In the genomic region with DNA sequence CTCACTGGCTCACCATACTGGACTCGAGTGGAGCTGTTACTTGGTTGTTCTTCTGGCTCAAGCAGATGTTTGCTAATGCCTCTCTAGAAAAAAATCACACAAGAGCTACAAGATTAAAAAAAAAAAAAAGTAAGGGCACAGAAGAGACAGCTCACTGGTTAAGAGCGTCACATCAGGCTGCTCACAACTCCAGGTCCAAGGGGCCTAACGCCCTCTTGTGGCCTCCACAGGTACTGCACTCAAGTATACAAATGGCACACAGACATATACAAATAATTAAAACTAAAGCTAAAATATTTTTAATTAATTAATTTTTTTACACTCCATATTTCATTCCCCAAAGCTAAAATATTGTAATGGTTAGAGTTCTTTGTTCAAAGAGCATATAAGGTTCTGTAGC, we compare ENCODE assay signal across 15 mouse cellular contexts. TPM values are rescaled to one million over a fixed set of nuclear protein-coding genes. Genes with fewer than 3 reads are reported as not detected.
DNase-seq lines count a peak whose midpoint lies in the region; ATAC-seq and TF ChIP-seq lines count a peak whose summit lies in the region.
"Had no signal": no experiment of that assay in that cellular context is flagged by ENCODE, and none has a peak within 500 bp of the region (broad histone marks: within the 10 kb centered on the region; RNA-seq: fewer than 3 reads in every experiment).

No protein-coding gene starts in this region.

- H3K4me3 ChIP-seq in gastrocnemius, adult 2 months = no peak overlapping the region
- H3K4me3 ChIP-seq in lung, postnatal 0 days (ENCODE audit: low read depth, low read length) = no peak overlapping the region
- no peak overlapping the region for H3K4me3 ChIP-seq in ES-E14 (ENCODE audit: insufficient read depth in 1 of 2, low read depth in 1 of 2, low read length in 2 of 2, poor library complexity in 1 of 2, severe bottlenecking in 1 of 2)
- H3K4me3 ChIP-seq: embryonic facial prominence, embryonic 13.5 days; liver, embryonic 13.5 days; midbrain, embryonic 12.5 days had no signal

- H3K27me3 ChIP-seq in lung, postnatal 0 days (replicated peaks; ENCODE audit: insufficient read depth, low read length) = no peaks in the 10 kb centered on the region
- H3K27me3 ChIP-seq: embryonic facial prominence, embryonic 13.5 days had no signal

- no peak for ATAC-seq in lung, postnatal 0 days

- H3K9me3 ChIP-seq in lung, postnatal 0 days (ENCODE audit: low read length) = no peaks in the 10 kb centered on the region
- no peaks in the 10 kb centered on the region for H3K9me3 ChIP-seq in ES-E14 (ENCODE audit: control insufficient read depth, insufficient read depth, low read depth, low read length)
- H3K9me3 ChIP-seq: liver, embryonic 13.5 days; midbrain, embryonic 12.5 days had no signal

- intact Hi-C loops in gastrocnemius, adult 2 months (cut with DNase I) = no loop called here

- no peaks in the 10 kb centered on the region for H3K4me1 ChIP-seq in lung, postnatal 0 days (ENCODE audit: insufficient read depth, low read depth, low read length)
- peaks cover 3 to 5% of the 10 kb centered on the region in 2 experiments; a peak in 2 of 4 replicates for H3K4me1 ChIP-seq in ES-E14 (ENCODE audit: control insufficient read depth in 2 of 2, insufficient read depth in 2 of 2, low read length in 2 of 2, poor library complexity in 1 of 2)

- DNase-seq in gastrocnemius, adult 2 months = no peak
- no peak for DNase-seq in gastrocnemius, adult 18-20 months (ENCODE audit: low spot score)
- DNase-seq in lung, postnatal 0 days (ENCODE audit: low spot score) = no peak
- DNase-seq in lung, postnatal 4 days = no peak
- no peak for DNase-seq in ES-E14 (ENCODE audit: low read depth, low spot score)
- DNase-seq in naive thymus-derived CD4-positive, alpha-beta T cell, adult 2 months (ENCODE audit: low read depth) = peak; percentile 56
- DNase-seq in heart, adult 11 months = no peak
- DNase-seq in adrenal gland, postnatal 4 days (ENCODE audit: low spot score in 2 of 2) = no peak
- DNase-seq: adrenal gland, postnatal 10 days; cerebellum, adult 9-11 months; heart, postnatal 14 days; kidney, adult 18-20 months; liver, embryonic 13.5 days had no signal

- no peak overlapping the region for H3K9ac ChIP-seq in lung, postnatal 0 days (replicated peaks; ENCODE audit: low read depth)
- no peak overlapping the region for H3K9ac ChIP-seq in ES-E14 (ENCODE audit: insufficient read depth, low read depth, low read length, poor library complexity, severe bottlenecking)
- H3K9ac ChIP-seq: embryonic facial prominence, embryonic 13.5 days; liver, embryonic 13.5 days; midbrain, embryonic 12.5 days had no signal

- TF ChIP-seq CTCF in gastrocnemius, adult 2 months (IDR thresholded peaks at IDR 0.05) = peak; percentile 68
- peak; percentile 60 for TF ChIP-seq CTCF in lung, postnatal 0 days (IDR thresholded peaks at IDR 0.05)

- H3K27ac ChIP-seq in gastrocnemius, adult 2 months = no peak overlapping the region
- no peak overlapping the region for H3K27ac ChIP-seq in lung, postnatal 0 days (ENCODE audit: low read length)
- no peak overlapping the region for H3K27ac ChIP-seq in ES-E14 (ENCODE audit: insufficient read depth, low read depth, low read length, poor library complexity, severe bottlenecking)
- H3K27ac ChIP-seq: embryonic facial prominence, embryonic 13.5 days; liver, embryonic 13.5 days; midbrain, embryonic 12.5 days had no signal

- in situ Hi-C loops in ES-E14 (cut with MboI; ENCODE audit: low sequenced_read_pairs in 2 of 2, unreplicated experiment in 2 of 2) = no loop called here

- WGBS in lung, postnatal 0 days = 49% methylated on average over 3 of the region's 3 CpGs

- no peaks in the 10 kb centered on the region for H3K36me3 ChIP-seq in lung, postnatal 0 days (ENCODE audit: insufficient read depth, low read length)
- H3K36me3 ChIP-seq in ES-E14 (ENCODE audit: control insufficient read depth, insufficient read depth, low read length, poor library complexity, severe bottlenecking) = no peaks in the 10 kb centered on the region
- H3K36me3 ChIP-seq: embryonic facial prominence, embryonic 13.5 days; liver, embryonic 13.5 days; midbrain, embryonic 12.5 days had no signal

- H3K4me2 ChIP-seq in lung, postnatal 0 days (replicated peaks; ENCODE audit: low read depth, low read length) = no peak overlapping the region
- H3K4me2 ChIP-seq: embryonic facial prominence, embryonic 13.5 days; liver, embryonic 13.5 days; midbrain, embryonic 12.5 days had no signal

- no peak for TF ChIP-seq EP300 in lung, postnatal 0 days (IDR thresholded peaks at IDR 0.05)

TF ChIP-seq in ES-E14, 5 proteins besides CTCF, POLR2A, EP300 and RAD21:
- TF ChIP-seq CHD2 (IDR thresholded peaks at IDR 0.05; ENCODE audit: low read depth, low read length) (no peak), ZNF384 (IDR thresholded peaks at IDR 0.05; ENCODE audit: low read depth, low read length) (peak; percentile 68), ZC3H11A (IDR thresholded peaks at IDR 0.05; ENCODE audit: borderline replicate concordance, low read depth, low read length) (no peak)

RNA-seq across cellular contexts. Expression of a gene that starts 3.1 kb away (rescaled TPM):
- total RNA-seq in gastrocnemius, adult 2 months (2021) = 10 to 100 TPM; 48.6 to 51.2 TPM
- 10 to 100 TPM; 37.9 to 45.8 TPM for total RNA-seq in gastrocnemius, adult 18-20 months (2021)
- polyA plus RNA-seq in lung, postnatal 0 days (2015; fragmentation: Nextera tagmentation; extraction: Ambion mirVana) = 37.5 and 38.9 TPM in 2 replicates
- 48.6 and 51.0 TPM in 2 replicates for total RNA-seq in ES-E14 (2012; rRNA removed)
- total RNA-seq in adrenal gland, postnatal 4 days (2021) = 10 to 100 TPM; 72.2 to 75.9 TPM
